Mouse (Mus musculus): ENCODE measurements around the gene Ubl7.

DNA sequence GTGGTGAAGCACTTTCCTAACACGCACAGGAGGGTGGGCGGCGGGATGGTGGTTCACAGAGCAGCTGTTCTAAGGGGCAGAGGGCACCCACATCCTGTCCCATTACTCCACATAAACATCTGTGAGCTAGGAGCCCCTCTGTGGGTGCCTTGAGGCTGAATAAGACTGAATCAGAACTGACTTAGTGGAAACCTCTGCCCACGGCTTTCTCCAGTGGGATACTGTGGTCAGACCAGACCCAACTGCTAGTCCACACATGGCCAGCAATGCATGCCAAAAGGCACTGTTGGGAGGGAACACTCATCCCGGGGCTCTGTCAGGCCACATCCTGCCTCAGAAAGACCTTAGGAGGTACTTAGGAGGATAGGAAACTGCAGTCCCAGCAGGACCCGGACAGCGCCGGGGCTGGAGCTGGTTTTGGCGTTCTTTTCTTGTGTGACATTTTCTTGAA lies 61.4 kb downstream of the Ubl7 start:
- TF ChIP-seq CTCF (IDR thresholded peaks at IDR 0.05; ENCODE audit: low read depth, low read length) (no peak), TAL1 (conservative IDR thresholded peaks at IDR 0.05; ENCODE audit: low read depth, low read length) (no peak), GATA1 (IDR thresholded peaks at IDR 0.05; ENCODE audit: borderline replicate concordance, low read length) (no peak), POLR2AphosphoS5 (IDR thresholded peaks at IDR 0.05; ENCODE audit: insufficient replicate concordance, low read depth, low read length) (no peak)
